Mouse (Mus musculus) ES-Bruce4 (cell line): ENCODE measurements around the gene Disp3. TPM values are rescaled to one million over a fixed set of nuclear protein-coding genes. Genes with fewer than 3 reads are reported as not detected.

Experiments used
- H3K27ac ChIP-seq: 2 replicates; pipeline ENCODE4 v1.5.1; 2012; ENCODE audit warnings: low read length, inconsistent platforms; ENCODE audit not compliant: insufficient read depth
- H3K27me3 ChIP-seq: 2 replicates; pipeline ENCODE4 v1.6.1; 2012; ENCODE audit warnings: mild to moderate bottlenecking, low read length, inconsistent platforms; ENCODE audit not compliant: control insufficient read depth, poor library complexity, insufficient read depth, severe bottlenecking
- H3K36me3 ChIP-seq: 2 replicates; pipeline ENCODE4 v1.6.1; 2012; ENCODE audit warnings: inconsistent platforms, mild to moderate bottlenecking, low read length, moderate library complexity; ENCODE audit not compliant: control insufficient read depth, poor library complexity, insufficient read depth, severe bottlenecking
- H3K4me1 ChIP-seq: one replicate; pipeline ENCODE4 v1.8.1; 2011; ENCODE audit warnings: low read length; ENCODE audit not compliant: control insufficient read depth, insufficient read depth
- H3K4me3 ChIP-seq: 2 replicates; pipeline ENCODE4 v1.5.1; 2011; ENCODE audit warnings: low read depth, mild to moderate bottlenecking, low read length
- H3K9ac ChIP-seq: 2 replicates; pipeline ENCODE4 v1.6.1; 2012; ENCODE audit warnings: low read depth, mild to moderate bottlenecking, inconsistent platforms; ENCODE audit not compliant: poor library complexity, severe bottlenecking
- H3K9me3 ChIP-seq: replicated peaks from 2 replicates; pipeline ENCODE4 v1.6.1; 2012; ENCODE audit warnings: mild to moderate bottlenecking, low read length, inconsistent platforms; ENCODE audit not compliant: control insufficient read depth, poor library complexity, insufficient read depth, severe bottlenecking
- CTCF ChIP-seq: IDR thresholded peaks from one replicate; pipeline ENCODE4 v1.8.1; 2011; ENCODE audit warnings: low read depth, low read length
- EP300 ChIP-seq: IDR thresholded peaks from 2 replicates; pipeline ENCODE4 v1.6.1; 2011; ENCODE audit warnings: low read depth, low read length; ENCODE audit not compliant: insufficient read depth
- POLR2A ChIP-seq: IDR thresholded peaks from one replicate; pipeline ENCODE4 v1.8.1; 2011; ENCODE audit warnings: low read length; ENCODE audit not compliant: insufficient read depth
- polyA plus RNA-seq: library from polyadenylated mRNA; stranded (reverse); fragments of >200 nt; gene quantifications from 2 replicates; pipeline ENCODE4 v1.2.4, GENCODE M21; 2011; ENCODE audit warnings: low read depth; ENCODE audit not compliant: missing spikeins, insufficient read depth, insufficient read length

Disp3 gene
- 0.56 and 1.0 TPM in 2 replicates for polyA plus RNA-seq

- Histone ChIP-seq H3K36me3 (no peaks in the 10 kb centered on the region), H3K9me3 (no peaks in the 10 kb centered on the region), H3K4me1 (no peaks in the 10 kb centered on the region), H3K27ac (no peak within 1 kb of the TSS), H3K9ac (peak within 1 kb of the TSS; percentile 43), H3K27me3 (no peaks in the 10 kb centered on the region), H3K4me3 (peak within 1 kb of the TSS; percentile 52)
- no peak for TF ChIP-seq CTCF
- TF ChIP-seq POLR2A = no peak
- TF ChIP-seq EP300 = no peak
These were observed at the start of gene Disp3 for GRCm38 (mm10) chr4:148287476-148288054. Gene Disp3, minus strand, starts transcription at chr4:148287965.

GRCm38 (mm10) chr4:148330269-148330668 lies 42.5 kb upstream of the Disp3 start:
- H3K9ac ChIP-seq = no peak overlapping the region
- H3K9me3 ChIP-seq = no peaks in the 10 kb centered on the region
- no peaks in the 10 kb centered on the region for H3K27me3 ChIP-seq
- H3K4me3 ChIP-seq = no peak overlapping the region
- no peaks in the 10 kb centered on the region for H3K36me3 ChIP-seq
- TF ChIP-seq CTCF (no peak), POLR2A (no peak), EP300 (no peak)
- H3K4me1 ChIP-seq = no peaks in the 10 kb centered on the region
- H3K27ac ChIP-seq = no peak overlapping the region

GRCm38 (mm10) chr4:148329431-148329830 lies 41.7 kb upstream of the Disp3 start:
- Histone ChIP-seq H3K9me3 (no peaks in the 10 kb centered on the region), H3K27ac (no peak overlapping the region), H3K36me3 (no peaks in the 10 kb centered on the region), H3K9ac (no peak overlapping the region), H3K4me3 (no peak overlapping the region), H3K27me3 (no peaks in the 10 kb centered on the region), H3K4me1 (no peaks in the 10 kb centered on the region)
- TF ChIP-seq CTCF (no peak), POLR2A (no peak), EP300 (no peak)

DNA sequence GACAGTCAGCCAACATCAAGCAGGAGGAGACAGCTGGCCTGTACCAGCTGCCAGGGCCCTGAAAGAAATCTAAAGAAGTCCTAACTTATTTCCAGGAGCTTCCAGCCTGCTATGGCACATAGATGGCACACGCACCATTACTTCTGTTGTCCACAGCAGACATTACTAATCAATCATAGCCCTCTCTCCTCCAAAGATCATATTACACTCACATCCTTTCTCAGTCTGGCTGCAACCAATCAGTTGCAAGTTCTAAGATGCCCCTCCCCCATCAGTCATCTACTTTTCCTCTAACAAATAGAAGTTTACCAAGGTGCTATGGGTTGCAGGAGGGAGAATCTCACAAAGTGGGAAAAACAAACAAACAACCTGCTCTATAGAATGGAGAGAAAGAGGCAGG lies 40.5 kb upstream of the Disp3 start:
- no peaks in the 10 kb centered on the region for H3K4me1 ChIP-seq
- no peak overlapping the region for H3K4me3 ChIP-seq
- H3K27me3 ChIP-seq = no peaks in the 10 kb centered on the region
- TF ChIP-seq EP300 = no peak
- TF ChIP-seq POLR2A = no peak
- no peak for TF ChIP-seq CTCF
- no peaks in the 10 kb centered on the region for H3K36me3 ChIP-seq
- no peaks in the 10 kb centered on the region for H3K9me3 ChIP-seq
- H3K27ac ChIP-seq = no peak overlapping the region
- no peak overlapping the region for H3K9ac ChIP-seq

DNA sequence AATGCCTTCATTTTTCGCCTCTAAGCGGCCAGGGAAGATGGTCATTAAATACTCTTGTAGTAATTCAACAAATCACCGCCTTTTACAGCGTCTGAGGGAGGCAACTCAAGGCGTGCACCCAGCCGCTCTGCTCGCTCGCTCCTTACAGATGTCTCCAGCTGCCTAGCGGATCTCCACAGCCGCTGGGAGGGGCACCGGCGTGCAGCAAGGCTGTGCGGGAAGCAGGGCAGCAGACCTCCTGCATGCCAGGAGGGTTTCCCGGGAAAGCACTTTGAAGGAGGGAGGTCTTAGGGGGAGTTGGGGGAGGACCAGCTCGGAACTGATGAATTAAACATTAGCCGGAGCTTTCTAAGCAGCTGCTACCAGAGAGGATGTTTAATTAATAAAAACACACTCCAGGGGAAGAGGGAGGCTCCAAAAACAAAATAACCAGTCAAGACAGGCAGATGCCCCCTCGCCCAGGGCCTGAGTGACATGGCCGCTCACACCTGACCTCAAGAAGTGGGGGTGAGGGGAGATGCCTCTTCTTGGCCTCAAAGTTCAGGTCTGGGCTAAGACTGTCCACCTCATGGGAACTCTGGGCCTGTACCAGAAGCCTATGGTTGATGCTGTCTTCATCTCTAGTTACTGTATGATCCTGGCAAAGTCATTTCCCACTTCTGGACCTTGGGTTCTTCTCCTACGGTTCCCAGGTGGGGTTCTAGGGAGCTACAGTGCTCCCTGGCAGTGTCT lies 39.7 kb upstream of the Disp3 start:
- no peaks in the 10 kb centered on the region for H3K4me1 ChIP-seq
- H3K27me3 ChIP-seq = no peaks in the 10 kb centered on the region
- no peaks in the 10 kb centered on the region for H3K9me3 ChIP-seq
- no peak overlapping the region for H3K4me3 ChIP-seq
- H3K36me3 ChIP-seq = no peaks in the 10 kb centered on the region
- no peak overlapping the region for H3K9ac ChIP-seq
- H3K27ac ChIP-seq = no peak overlapping the region
- no peak for TF ChIP-seq EP300
- no peak for TF ChIP-seq POLR2A
- TF ChIP-seq CTCF = no peak

DNA sequence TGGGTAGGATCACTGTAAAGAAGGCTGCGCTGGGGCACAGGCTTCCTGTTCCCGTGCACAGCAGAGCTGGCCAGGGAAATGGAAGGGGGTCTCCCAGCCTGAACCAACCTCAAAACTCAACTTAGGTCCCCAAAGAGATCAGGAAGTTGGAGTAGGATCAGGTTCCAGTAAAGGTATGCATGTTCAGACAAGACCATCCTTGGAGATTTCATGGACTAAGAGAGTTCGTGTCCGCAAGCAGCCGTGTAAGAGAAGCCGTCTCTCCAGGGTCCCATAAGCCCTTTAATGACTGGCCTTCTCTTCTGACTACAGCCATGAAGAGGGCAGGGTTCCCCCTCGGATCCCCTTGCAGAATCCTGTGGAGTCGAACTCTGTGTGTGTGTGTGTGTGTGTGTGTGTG lies 39.0 kb upstream of the Disp3 start:
- no peak overlapping the region for H3K27ac ChIP-seq

More for the DNA sequence above, 39.0 kb upstream of the Disp3 start:
- Histone ChIP-seq H3K9me3 (no peaks in the 10 kb centered on the region), H3K36me3 (no peaks in the 10 kb centered on the region), H3K9ac (no peak overlapping the region), H3K4me3 (no peak overlapping the region), H3K4me1 (no peaks in the 10 kb centered on the region), H3K27me3 (no peaks in the 10 kb centered on the region)
- TF ChIP-seq EP300 = no peak
- no peak for TF ChIP-seq POLR2A
- TF ChIP-seq CTCF = no peak
